Mouse (Mus musculus) hindbrain, embryonic 14.5 days (tissue): Measurements from ENCODE around the gene Ppp5c. TPM values are rescaled to one million over a fixed set of nuclear protein-coding genes. Genes with fewer than 3 reads are reported as not detected.

Experiments used
- ATAC-seq: fragments of 200-750 bp; cut with Nextera tagmentation; 2 replicates; pipeline ENCODE4 v1.8.0; 2017; ENCODE audit warnings: moderate number of reproducible peaks, mild to moderate bottlenecking, moderate TSS enrichment, moderate library complexity; ENCODE audit not compliant: low FRiP score
- DNase-seq: peaks from one replicate; pipeline ENCODE4 v3.0.0-alpha.2; 2015; ENCODE audit warnings: low spot score
- H3K27ac ChIP-seq: fragments of 300-500 bp; sonication (generic); 2 replicates; pipeline ENCODE4 v1.5.1; 2014; ENCODE audit warnings: mild to moderate bottlenecking, moderate library complexity
- H3K27me3 ChIP-seq: fragments of 300-500 bp; sonication (generic); 2 replicates; pipeline ENCODE4 v1.6.1; 2014; ENCODE audit warnings: mild to moderate bottlenecking, low read length, mixed read lengths; ENCODE audit not compliant: control insufficient read depth, insufficient read depth
- H3K36me3 ChIP-seq: fragments of 300-500 bp; sonication (generic); replicated peaks from 2 replicates; pipeline ENCODE4 v1.6.1; 2014; ENCODE audit not compliant: control insufficient read depth, insufficient read depth
- H3K4me1 ChIP-seq: fragments of 300-500 bp; sonication (generic); replicated peaks from 2 replicates; pipeline ENCODE4 v1.6.1; 2014; ENCODE audit warnings: antibody characterized with exemption, low read length, mixed read lengths; ENCODE audit not compliant: control insufficient read depth, insufficient read depth
- H3K4me2 ChIP-seq: fragments of 300-500 bp; sonication (generic); replicated peaks from 2 replicates; pipeline ENCODE4 v1.6.1; 2014; ENCODE audit warnings: mild to moderate bottlenecking, moderate library complexity
- H3K4me3 ChIP-seq: fragments of 300-500 bp; sonication (generic); replicated peaks from 2 replicates; pipeline ENCODE4 v1.5.1; 2014; ENCODE audit warnings: mild to moderate bottlenecking, low read length
- H3K9ac ChIP-seq: fragments of 300-500 bp; sonication (generic); 2 replicates; pipeline ENCODE4 v1.6.1; 2014
- H3K9me3 ChIP-seq: fragments of 300-500 bp; sonication (generic); 2 replicates; pipeline ENCODE4 v1.6.1; 2016; ENCODE audit warnings: low read length; ENCODE audit not compliant: control insufficient read depth
- WGBS: fragments of 180-500 bp; shearing (Covaris S2); extraction: QIAGEN DNeasy Blood & Tissue Kit; methylation state at CpG from one replicate; pipeline ENCODE4 v1.1.7; 2014; 5-methylcytosine and 5-hydroxymethylcytosine counted together
- polyA plus RNA-seq: library from polyadenylated mRNA; unstranded; fragments of >200 nt; fragmentation: Nextera tagmentation; extraction: Ambion mirVana; gene quantifications from 2 replicates; pipeline ENCODE4 v1.2.1, GENCODE M21; 2014

Gene Ppp5c
- polyA plus RNA-seq, 1 experiment from 2014 or later = 123 TPM

GRCm38 (mm10) chr7:17023701-17024100 lies 4.0 kb downstream of the Ppp5c start:
- ATAC-seq = no peak
- no peak for DNase-seq
- Histone ChIP-seq H3K36me3 (peaks cover 44% of the 10 kb centered on the region), H3K27me3 (no peaks in the 10 kb centered on the region), H3K9ac (no peak overlapping the region), H3K4me1 (peaks cover 16% of the 10 kb centered on the region), H3K27ac (no peak overlapping the region), H3K4me3 (no peak overlapping the region), H3K4me2 (no peak overlapping the region), H3K9me3 (no peaks in the 10 kb centered on the region)
- WGBS = 86% methylated on average over 4 of the region's 4 CpGs

- no peak for DNase-seq
- H3K9me3 ChIP-seq = no peaks in the 10 kb centered on the region
- no peak overlapping the region for H3K4me2 ChIP-seq
- H3K9ac ChIP-seq = no peak overlapping the region
- H3K4me1 ChIP-seq = peaks cover 20% of the 10 kb centered on the region
- H3K27me3 ChIP-seq = no peaks in the 10 kb centered on the region
- no peak overlapping the region for H3K4me3 ChIP-seq
- H3K36me3 ChIP-seq = peaks cover 51% of the 10 kb centered on the region
- no peak for ATAC-seq
- 95% methylated on average over 15 of the region's 15 CpGs for WGBS
- H3K27ac ChIP-seq = no peak overlapping the region
Observed at GRCm38 (mm10) chr7:17022176-17022575, 5.5 kb downstream of the Ppp5c start.

- peaks cover 68% of the 10 kb centered on the region for H3K36me3 ChIP-seq
- H3K27ac ChIP-seq = no peak overlapping the region
- DNase-seq (no peak), ATAC-seq (no peak)
- H3K9me3 ChIP-seq = no peaks in the 10 kb centered on the region
- WGBS = 90% methylated on average over 7 of the region's 7 CpGs
- 0 out of 2 replicates have a peak, but pooled peaks cover 4% of the 10 kb centered on the region for H3K4me1 ChIP-seq
- no peak overlapping the region for H3K4me3 ChIP-seq
- no peak overlapping the region for H3K9ac ChIP-seq
- H3K27me3 ChIP-seq = no peaks in the 10 kb centered on the region
- H3K4me2 ChIP-seq = no peak overlapping the region
Observed at GRCm38 (mm10) chr7:17019426-17020166, 8.1 kb downstream of the Ppp5c start.

- H3K9me3 ChIP-seq = no peaks in the 10 kb centered on the region
- no peak for DNase-seq
- no peak overlapping the region for H3K9ac ChIP-seq
- ATAC-seq = no peak
- 93% methylated on average over 2 of the region's 2 CpGs for WGBS
- no peaks in the 10 kb centered on the region for H3K27me3 ChIP-seq
- H3K27ac ChIP-seq = no peak overlapping the region
- no peak overlapping the region for H3K4me3 ChIP-seq
- 0 out of 2 replicates have a peak, but pooled peaks cover 4% of the 10 kb centered on the region for H3K4me1 ChIP-seq
- no peak overlapping the region for H3K4me2 ChIP-seq
- peaks cover 77% of the 10 kb centered on the region for H3K36me3 ChIP-seq
Observed at GRCm38 (mm10) chr7:17017921-17018320, 9.8 kb downstream of the Ppp5c start.

GRCm38 (mm10) chr7:17017036-17017435 lies 10.7 kb downstream of the Ppp5c start:
- Histone ChIP-seq H3K4me3 (no peak overlapping the region), H3K4me2 (no peak overlapping the region), H3K27me3 (no peaks in the 10 kb centered on the region), H3K4me1 (0 out of 2 replicates have a peak, but pooled peaks cover 4% of the 10 kb centered on the region), H3K27ac (no peak overlapping the region), H3K9me3 (no peaks in the 10 kb centered on the region), H3K36me3 (peaks cover 77% of the 10 kb centered on the region), H3K9ac (no peak overlapping the region)
- ATAC-seq (peak; percentile 77), DNase-seq (peak; percentile 68)
- WGBS = 65% methylated on average over 1 of the region's 1 CpGs

GRCm38 (mm10) chr7:17015381-17015780 lies 12.3 kb downstream of the Ppp5c start:
- no peak for ATAC-seq
- no peak overlapping the region for H3K4me3 ChIP-seq
- 0 out of 2 replicates have a peak, but pooled peaks cover 4% of the 10 kb centered on the region for H3K4me1 ChIP-seq
- no peak overlapping the region for H3K9ac ChIP-seq
- DNase-seq = no peak
- peaks cover 78% of the 10 kb centered on the region for H3K36me3 ChIP-seq
- H3K9me3 ChIP-seq = no peaks in the 10 kb centered on the region
- H3K27me3 ChIP-seq = no peaks in the 10 kb centered on the region
- H3K27ac ChIP-seq = no peak overlapping the region
- H3K4me2 ChIP-seq = no peak overlapping the region
- 87% methylated on average over 6 of the region's 6 CpGs for WGBS

- ATAC-seq (no peak), DNase-seq (no peak)
- H3K9ac ChIP-seq = no peak overlapping the region
- no peaks in the 10 kb centered on the region for H3K9me3 ChIP-seq
- no peaks in the 10 kb centered on the region for H3K4me1 ChIP-seq
- H3K27ac ChIP-seq = no peak overlapping the region
- H3K4me2 ChIP-seq = no peak overlapping the region
- peaks cover 91% of the 10 kb centered on the region for H3K36me3 ChIP-seq
- H3K27me3 ChIP-seq = no peaks in the 10 kb centered on the region
- H3K4me3 ChIP-seq = no peak overlapping the region
- WGBS = 97% methylated on average over 7 of the region's 7 CpGs
Observed at GRCm38 (mm10) chr7:17011909-17012590, 15.7 kb downstream of the Ppp5c start.

- DNase-seq (no peak), ATAC-seq (no peak)
- Histone ChIP-seq H3K4me2 (no peak overlapping the region), H3K4me1 (no peaks in the 10 kb centered on the region), H3K9ac (no peak overlapping the region), H3K27me3 (no peaks in the 10 kb centered on the region), H3K36me3 (peaks cover 100% of the 10 kb centered on the region), H3K27ac (no peak overlapping the region), H3K9me3 (no peaks in the 10 kb centered on the region), H3K4me3 (no peak overlapping the region)
- WGBS = 91% methylated on average over 5 of the region's 5 CpGs
Observed at GRCm38 (mm10) chr7:17010010-17010347, 17.7 kb downstream of the Ppp5c start.

GRCm38 (mm10) chr7:17009326-17010009 lies 18.3 kb downstream of the Ppp5c start:
- WGBS = 94% methylated on average over 16 of the region's 16 CpGs
- Histone ChIP-seq H3K36me3 (peaks cover 100% of the 10 kb centered on the region), H3K9me3 (no peaks in the 10 kb centered on the region), H3K27ac (no peak overlapping the region), H3K4me1 (no peaks in the 10 kb centered on the region), H3K4me2 (no peak overlapping the region), H3K9ac (no peak overlapping the region), H3K4me3 (no peak overlapping the region), H3K27me3 (no peaks in the 10 kb centered on the region)
- no peak for ATAC-seq
- no peak for DNase-seq
